Mouse (Mus musculus) lung, adult 2 months (tissue): ENCODE data around the gene Ncoa6.

ENCODE experiments used
- CTCF ChIP-seq: fragments of 200-500 bp; IDR thresholded peaks from 2 replicates; pipeline ENCODE4 v1.5.1; 2011; ENCODE audit warnings: mild to moderate bottlenecking, low read length, control low read depth; ENCODE audit not compliant: insufficient read depth
- POLR2A ChIP-seq: fragments of 200-500 bp; IDR thresholded peaks from 2 replicates; pipeline ENCODE4 v1.6.1; 2011; ENCODE audit warnings: low read depth, mild to moderate bottlenecking, control low read depth, low read length, borderline replicate concordance; ENCODE audit errors: extremely low read depth

DNA sequence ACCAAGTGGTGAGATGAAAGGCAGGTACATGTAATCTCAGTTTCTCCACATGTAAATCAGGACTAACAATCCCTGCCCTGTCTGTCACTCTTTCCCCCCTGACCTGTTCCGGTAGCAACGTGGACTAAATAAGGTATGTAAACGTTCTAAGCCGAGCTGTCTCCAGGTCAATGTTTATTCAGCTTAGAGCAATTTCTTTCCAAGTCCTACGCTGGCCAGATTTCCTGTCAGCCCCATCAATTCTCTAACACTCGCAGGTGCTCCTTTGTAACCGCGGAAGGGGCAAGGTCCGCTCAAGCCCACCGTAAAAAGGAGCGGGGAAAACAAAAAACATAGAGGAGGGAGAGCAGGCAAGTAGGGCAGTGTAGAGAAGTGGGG lies 92.6 kb downstream of the Ncoa6 start:
- TF ChIP-seq CTCF = no peak
- TF ChIP-seq POLR2A = no peak
